ENCODE assay signal across 30 mouse cellular contexts in the genomic region with DNA sequence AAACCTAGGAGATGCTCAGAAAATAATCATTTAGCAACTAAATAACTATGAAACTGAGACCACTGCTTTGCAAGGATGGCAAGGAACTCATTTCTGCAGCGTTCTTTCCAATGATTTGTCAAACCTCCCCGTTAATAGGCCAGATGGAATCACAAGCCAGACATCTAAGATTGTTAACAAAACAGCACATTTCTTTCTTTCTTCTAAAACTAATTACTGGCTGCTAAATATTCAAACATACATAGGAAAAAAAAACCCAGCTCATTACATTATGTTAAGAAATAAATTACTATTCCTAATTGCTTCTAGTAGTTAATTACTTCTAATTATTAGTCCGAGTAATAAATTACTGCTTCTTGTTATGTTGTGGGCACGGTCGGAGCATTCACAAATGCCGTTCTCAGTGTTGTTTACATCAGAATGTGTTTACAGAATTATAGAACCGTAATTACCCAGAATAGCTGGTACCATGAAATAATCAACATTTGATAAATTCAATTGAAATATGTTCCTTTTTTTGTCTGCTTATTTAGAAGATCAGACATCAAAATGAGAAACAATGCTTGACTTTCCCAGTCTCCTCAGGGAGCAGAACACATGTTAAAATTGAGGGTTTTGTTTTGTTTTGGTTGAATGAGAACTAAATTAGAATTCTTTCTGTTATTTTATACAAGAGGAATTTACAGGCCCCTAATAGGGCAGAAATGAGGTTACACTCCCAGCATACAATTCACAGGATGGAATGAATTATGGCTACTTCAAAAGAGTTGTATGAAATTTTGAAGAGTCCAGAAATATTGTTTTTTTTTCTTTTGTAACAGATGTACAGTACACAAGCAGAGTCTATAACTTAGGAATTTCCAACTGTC. TPM values are rescaled to one million over a fixed set of nuclear protein-coding genes. Genes with fewer than 3 reads are reported as not detected.
"Had no signal": no experiment of that assay in that cellular context is flagged by ENCODE, and none has a peak within 500 bp of the region (broad histone marks: within the 10 kb centered on the region; RNA-seq: fewer than 3 reads in every experiment).

No protein-coding gene starts in this region.

- DNase-seq: kidney, adult 8-10 months; kidney, postnatal 25 days; layer of hippocampus, postnatal 36 days; liver; lung, adult 2 months; lung, postnatal 14 days; lung, postnatal 4 days; midbrain, embryonic 14.5 days; right cerebral cortex, postnatal 25 days; spleen, adult 18-20 months; thymus, postnatal 25 days had no signal

- H3K4me3 ChIP-seq: kidney, embryonic 15.5 days; layer of hippocampus, adult 2 months; left cerebral cortex, adult 2 months; limb, embryonic 13.5 days; liver, embryonic 12.5 days; liver, embryonic 15.5 days; stomach, embryonic 15.5 days had no signal

- H3K9me3 ChIP-seq: kidney, embryonic 15.5 days; limb, embryonic 13.5 days; liver, embryonic 12.5 days; liver, embryonic 15.5 days; stomach, embryonic 15.5 days had no signal

- H3K27ac ChIP-seq: kidney, embryonic 15.5 days; layer of hippocampus, adult 2 months; left cerebral cortex, adult 2 months; limb, embryonic 13.5 days; liver, embryonic 12.5 days; liver, embryonic 15.5 days; stomach, embryonic 15.5 days had no signal

- H3K27me3 ChIP-seq: kidney, embryonic 15.5 days; limb, embryonic 13.5 days; liver, embryonic 12.5 days; liver, embryonic 15.5 days; stomach, embryonic 15.5 days had no signal

- H3K9ac ChIP-seq: kidney, embryonic 15.5 days; limb, embryonic 13.5 days; liver, embryonic 12.5 days; liver, embryonic 15.5 days; stomach, embryonic 15.5 days had no signal

- H3K4me2 ChIP-seq: kidney, embryonic 15.5 days; limb, embryonic 13.5 days; liver, embryonic 12.5 days; liver, embryonic 15.5 days; midbrain, embryonic 11.5 days; stomach, embryonic 15.5 days had no signal

- H3K4me1 ChIP-seq: kidney, embryonic 15.5 days; liver, embryonic 12.5 days; liver, embryonic 15.5 days; stomach, embryonic 15.5 days had no signal

- ATAC-seq: liver, embryonic 12.5 days had no signal

- H3K36me3 ChIP-seq: kidney, embryonic 15.5 days; limb, embryonic 13.5 days; liver, embryonic 12.5 days; liver, embryonic 15.5 days; stomach, embryonic 15.5 days had no signal

RNA-seq across cellular contexts. Expression of gene 4933412E24Rik, which starts 42.5 kb away (rescaled TPM):
- total RNA-seq: layer of hippocampus, adult 2 months; layer of hippocampus, postnatal 10 days; layer of hippocampus, postnatal 36 days; left cerebral cortex, adult 2 months; left cerebral cortex, postnatal 10 days; left cerebral cortex, postnatal 36 days; megakaryocyte progenitor cell, adult 5-6 weeks; megakaryocyte-erythroid progenitor cell, adult 5-6 weeks; midbrain, postnatal 0 days had no signal
- polyA plus RNA-seq: kidney, embryonic 15.5 days; large intestine, adult 2 months; limb, embryonic 13.5 days; liver, embryonic 12.5 days; liver, embryonic 15.5 days; lung, adult 2 months; lung, embryonic 16.5 days; midbrain, embryonic 11.5 days; midbrain, embryonic 14.5 days; midbrain, postnatal 0 days; neural tube, embryonic 11.5 days; neural tube, embryonic 14.5 days; stomach, embryonic 15.5 days; thymus, postnatal 0 days had no signal
